In genomic region chr9:81308532-81309191, GRCm38 (mm10) we compare ENCODE assay signal across 1 mouse cellular context.
TF ChIP-seq lines count a peak whose summit lies in the region.

No protein-coding gene starts in this region.

TF ChIP-seq in CH12.LX, 34 proteins besides CTCF, POLR2A, EP300 and RAD21 (continued from another document):
- TF ChIP-seq ETS1 (conservative IDR thresholded peaks at IDR 0.05; ENCODE audit: low read depth, low read length): no peak; the same call in 1 of the 2 replicates
TF ChIP-seq in CH12.LX: peak in this region for 5.
